Mouse (Mus musculus) erythroid progenitor cell, adult 5-6 weeks (primary cell): ENCODE results near the gene Trpc4ap. TPM values are rescaled to one million over a fixed set of nuclear protein-coding genes. Genes with fewer than 3 reads are reported as not detected.
A peak's percentile ranks its signal among the peaks of the same experiment; 100 is the strongest.

Experiments used
- ATAC-seq: replicated peaks from 2 replicates; pipeline ENCODE4 v1.8.0; 2016; ENCODE audit warnings: moderate number of reproducible peaks, mild to moderate bottlenecking, moderate TSS enrichment, inconsistent platforms; ENCODE audit not compliant: poor library complexity, low FRiP score, severe bottlenecking
- total RNA-seq, 2 experiments: library from RNA; stranded (forward) in 1 of 2; stranded (reverse) in 1 of 2; fragments of 150-400 nt in 1 of 2; fragments of 186-747, 209-891 nt in 1 of 2; gene quantifications; 2 replicates each; pipeline versions ENCODE4 v1.2.3 to v1.2.4; 2015 to 2017; ENCODE audit warnings: low replicate concordance in 2 of 2

Gene Trpc4ap
- total RNA-seq, 2 experiments from 2014 or later = 19.7 to 35.6 TPM

DNA sequence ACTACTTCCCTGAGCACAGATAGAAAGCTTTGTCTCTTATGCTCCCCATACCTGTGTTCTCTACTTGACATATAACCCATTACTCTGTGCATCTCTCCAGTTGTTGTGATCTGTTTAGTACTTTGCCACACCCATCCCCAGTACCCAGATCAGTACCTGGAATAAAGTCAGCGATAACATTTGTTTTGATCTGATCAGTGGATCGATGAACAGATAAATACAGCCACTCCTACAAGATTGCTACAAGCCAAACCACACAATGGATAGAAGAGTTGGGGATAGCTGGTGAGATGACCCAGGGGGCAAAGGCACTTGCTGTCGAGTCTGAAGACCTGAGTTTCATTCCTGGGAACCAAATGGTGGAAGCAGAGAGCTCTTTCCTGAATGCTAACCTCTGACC is 3.1 kb upstream of the Trpc4ap start:
- ATAC-seq = no peak

DNA sequence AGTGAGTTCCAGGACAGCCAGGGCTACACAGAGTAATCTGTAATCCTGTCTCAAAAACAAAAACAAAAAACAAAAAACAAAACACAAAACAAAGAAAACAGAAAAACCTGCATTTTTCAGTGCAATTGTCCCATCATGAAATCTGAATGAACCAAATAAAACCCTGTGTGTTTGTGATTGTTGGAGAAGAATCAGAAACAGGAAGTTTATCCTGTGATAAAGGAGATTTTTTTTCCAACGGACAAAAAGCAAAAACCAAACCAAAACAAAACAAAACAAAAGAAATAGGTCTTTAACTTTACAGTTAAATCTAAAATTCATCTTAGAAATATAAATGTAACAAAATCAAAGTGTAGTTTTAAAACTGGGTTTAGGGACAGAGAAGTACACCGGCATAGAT is 2.4 kb upstream of the Trpc4ap start:
- ATAC-seq = no peak

DNA sequence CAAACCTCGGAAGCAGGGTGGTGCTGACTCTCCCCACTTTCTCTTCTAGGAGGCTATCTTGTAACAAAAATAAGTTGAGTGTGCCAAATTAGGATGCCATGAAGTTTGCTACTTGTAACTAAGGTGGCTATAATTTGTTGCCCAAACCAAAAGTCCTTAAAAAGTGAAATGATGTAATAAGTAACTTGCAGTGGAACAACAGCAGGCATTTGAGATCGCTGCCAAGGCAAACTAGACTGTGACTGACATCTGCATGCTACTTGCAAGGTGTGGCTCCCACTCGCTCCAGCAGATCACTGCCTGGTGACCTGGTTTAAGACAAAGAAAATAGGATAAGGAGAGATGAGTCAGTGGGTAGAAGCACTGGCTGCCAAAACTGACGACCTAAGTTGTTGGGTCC is 952 bp upstream of the Trpc4ap start:
- ATAC-seq = no peak

DNA sequence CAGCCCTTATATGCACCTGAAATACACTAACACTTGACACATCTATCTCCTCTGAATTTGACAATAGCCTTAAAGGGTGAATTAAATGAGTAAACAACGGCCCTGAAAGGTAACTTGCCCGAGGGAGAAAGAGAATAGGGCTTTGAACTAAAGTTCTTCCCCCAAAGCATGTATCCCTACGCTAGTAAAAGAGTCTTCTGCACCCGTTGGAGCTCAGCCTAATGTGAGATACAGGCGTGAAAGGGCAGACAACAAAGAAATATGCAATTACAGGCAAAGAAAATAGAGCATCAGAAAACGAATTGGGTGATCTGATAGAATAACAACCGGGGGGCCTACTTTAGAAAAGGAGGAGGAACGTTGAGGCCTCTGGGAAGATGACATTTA is 855 bp downstream of the Trpc4ap start:
- ATAC-seq = no peak

DNA sequence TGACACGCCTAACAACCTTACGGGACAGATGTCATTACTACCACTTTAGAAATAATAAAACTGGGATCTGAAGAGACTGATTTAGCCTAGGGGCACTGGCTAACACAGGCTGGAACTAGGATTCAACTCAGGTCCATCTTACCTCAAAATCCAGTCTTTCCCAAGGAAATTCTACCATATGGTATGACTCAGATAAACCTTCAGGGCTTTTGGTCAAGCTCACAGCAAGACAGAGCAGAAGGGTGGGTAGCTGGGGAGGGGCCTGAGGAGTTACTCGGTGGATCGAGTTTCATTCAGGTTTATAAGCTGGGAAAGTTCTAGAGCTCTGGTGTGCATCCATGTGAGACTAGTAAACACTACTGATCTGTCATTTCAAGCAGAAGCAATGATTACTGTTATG is 3.0 kb downstream of the Trpc4ap start:
- ATAC-seq = no peak

DNA sequence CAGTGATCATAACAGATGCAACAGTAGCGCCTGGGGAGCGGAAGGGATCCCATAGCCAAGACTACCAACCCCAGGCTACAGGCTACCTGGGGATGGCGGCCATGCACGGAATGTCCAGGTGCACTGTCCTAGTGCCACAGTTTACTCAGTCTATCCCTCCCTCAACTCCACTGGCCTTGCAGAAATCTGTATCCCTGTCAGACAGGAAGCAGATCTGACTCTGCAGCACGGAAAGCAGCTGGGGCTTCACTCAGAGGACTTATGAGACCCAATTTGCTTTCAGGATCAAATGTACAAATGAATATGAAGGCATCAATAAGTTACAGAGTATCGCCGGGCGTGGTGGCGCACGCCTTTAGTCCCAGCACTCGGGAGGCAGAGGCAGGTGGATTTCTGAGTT is 4.4 kb downstream of the Trpc4ap start:
- ATAC-seq = no peak

DNA sequence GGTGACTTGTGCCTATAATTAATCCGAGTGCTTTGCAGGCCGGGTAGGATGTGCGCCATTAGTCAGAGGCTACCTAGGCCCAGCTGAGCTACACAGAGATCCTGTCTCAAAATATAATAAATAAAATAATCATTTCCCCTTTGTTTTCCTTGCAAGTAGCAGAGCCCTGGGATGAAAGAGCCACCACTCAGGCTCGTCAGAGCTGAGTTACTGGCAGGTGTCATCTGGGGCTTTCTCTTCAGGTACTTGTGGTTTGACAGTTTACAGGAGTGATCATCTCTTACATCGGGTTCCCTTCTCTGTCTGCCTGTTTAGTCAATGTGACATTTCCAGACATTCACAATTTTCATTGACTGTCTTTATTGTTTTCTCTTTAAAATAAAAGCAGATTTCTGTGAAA is 5.6 kb downstream of the Trpc4ap start:
- no peak for ATAC-seq

DNA sequence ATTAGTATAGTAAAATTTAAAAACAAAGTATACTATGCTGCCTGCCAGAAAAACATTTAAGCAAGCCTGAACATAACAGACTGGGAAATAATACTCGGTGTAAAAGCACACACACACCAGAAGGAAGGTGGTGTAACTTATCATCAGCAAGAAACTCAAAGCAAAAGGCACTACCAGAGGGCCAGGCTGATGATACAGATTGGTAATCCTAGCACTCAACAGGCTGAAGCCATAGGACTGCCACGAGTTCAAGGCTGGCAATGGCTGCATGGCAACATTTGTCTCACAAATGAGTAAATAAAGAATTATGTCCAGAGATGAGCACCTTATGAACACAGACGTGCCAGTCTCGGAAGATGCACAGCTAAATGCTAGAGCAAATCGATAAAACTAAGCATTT is 8.4 kb downstream of the Trpc4ap start:
- ATAC-seq = no peak

DNA sequence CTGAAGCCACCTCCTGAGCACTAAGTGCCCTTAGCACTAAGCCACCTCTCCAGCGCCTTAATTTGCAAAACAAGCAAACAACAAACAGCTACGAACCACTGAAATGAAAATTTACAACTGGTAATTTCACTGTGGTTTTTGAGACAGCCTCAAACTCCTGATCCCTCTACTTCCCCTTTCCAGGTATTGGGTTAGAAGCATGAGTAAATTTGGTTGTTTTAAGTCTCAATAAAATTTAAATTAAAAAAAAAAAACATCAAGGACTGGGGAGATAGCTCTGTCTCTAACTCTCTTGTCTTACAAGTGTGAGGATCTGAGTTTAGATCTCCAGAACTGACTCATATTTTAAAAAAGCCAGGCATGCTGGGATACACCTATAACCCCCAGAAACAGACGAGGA is 9.0 kb downstream of the Trpc4ap start:
- ATAC-seq = no peak

DNA sequence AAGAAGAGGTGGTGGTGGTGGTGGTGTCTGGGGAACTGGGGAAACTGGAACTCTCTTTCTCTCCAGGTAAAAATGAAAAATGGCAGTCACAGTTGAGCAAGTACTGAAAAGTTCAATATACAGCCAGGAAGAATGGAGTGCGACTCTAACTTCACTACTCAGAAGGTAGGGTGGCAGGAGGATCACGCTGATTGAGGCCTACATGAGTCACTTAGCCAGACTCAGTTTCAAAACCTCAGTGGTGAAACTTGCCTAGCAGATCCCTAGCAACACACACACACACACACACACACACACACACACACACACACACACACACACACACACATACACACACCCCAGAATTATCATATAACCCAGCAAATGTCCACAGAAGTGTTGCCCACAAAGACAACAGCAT is 10.3 kb downstream of the Trpc4ap start:
- no peak for ATAC-seq

DNA sequence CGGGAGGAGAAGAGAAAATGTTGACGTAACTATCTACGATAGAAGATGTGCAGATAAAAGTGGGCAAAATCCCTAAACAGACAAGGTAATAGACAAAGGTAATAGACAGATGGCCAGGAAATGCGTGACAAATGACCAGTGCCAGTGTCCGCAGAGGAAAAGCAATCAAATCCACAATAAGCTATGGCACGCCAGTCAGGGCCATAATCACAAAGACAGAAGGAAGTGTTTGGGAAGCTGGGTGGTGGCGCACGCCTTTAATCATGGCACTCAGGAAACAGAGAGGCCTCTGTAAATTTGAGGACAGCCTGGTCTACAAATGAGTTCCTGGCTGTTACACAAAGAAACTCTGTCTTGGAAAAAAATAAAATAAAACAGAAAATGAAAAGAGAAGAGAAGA is 11.0 kb downstream of the Trpc4ap start:
- ATAC-seq = no peak

DNA sequence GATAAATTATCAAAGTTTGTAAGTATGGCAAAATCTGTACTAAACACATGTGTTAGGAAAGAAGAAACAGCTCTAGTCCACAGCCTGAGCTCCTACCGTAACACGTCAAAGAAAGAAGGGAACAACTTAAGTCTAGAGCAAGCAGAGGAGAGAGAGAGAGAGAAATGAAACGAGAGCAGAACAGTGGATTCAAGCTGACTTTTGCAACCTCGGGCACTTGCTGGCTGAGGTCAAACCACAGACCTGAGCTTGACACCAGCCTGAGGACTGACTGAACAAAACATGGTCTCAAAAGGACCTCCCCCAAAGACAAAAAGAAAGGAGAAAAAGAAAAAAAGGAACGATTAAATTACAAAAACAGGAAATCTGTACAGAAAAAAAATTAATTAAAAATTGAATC is 11.6 kb downstream of the Trpc4ap start:
- ATAC-seq = no peak

DNA sequence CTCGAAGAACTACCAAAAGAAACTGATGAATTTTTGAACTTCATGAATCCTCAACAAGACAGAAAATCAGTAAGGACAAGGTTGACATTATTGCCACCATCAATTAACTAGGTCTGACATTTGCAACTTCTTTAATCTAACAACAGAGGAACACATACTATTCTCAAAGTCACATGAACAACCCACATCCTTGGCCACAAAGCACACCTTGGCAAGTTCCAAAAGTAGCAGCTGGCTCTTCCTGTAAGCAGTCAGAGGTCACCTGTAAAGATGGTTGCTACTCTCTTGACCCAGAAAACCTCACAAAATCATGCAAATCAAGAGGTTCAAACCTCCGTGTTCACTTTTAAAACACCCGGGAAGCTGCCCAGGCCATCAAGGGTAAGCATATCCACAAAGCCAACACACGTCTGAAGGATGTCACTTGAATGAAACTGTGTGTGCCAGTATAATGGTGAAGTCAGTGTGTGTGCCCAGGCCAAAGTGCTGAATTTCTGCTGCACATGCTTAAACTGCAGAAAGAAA is 12.5 kb downstream of the Trpc4ap start:
- no peak for ATAC-seq

DNA sequence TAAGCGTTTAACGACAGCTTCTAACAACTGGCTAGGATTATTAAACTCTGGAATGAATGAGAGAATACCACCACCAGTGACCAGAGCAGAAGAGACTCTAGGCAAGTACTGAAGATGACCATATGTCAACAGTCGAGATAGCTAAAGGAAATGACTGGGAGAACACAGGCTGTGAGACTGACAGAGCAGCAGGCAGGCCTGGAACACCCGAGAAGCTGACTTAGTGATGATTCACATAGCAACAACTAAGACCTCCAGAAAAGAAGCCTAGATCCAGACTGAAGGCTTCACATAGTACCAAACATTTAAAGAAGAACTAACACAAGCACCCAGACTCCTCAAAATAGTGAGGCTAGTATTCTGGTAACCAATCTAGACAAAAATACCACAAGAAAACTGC is 17.1 kb downstream of the Trpc4ap start:
- no peak for ATAC-seq

DNA sequence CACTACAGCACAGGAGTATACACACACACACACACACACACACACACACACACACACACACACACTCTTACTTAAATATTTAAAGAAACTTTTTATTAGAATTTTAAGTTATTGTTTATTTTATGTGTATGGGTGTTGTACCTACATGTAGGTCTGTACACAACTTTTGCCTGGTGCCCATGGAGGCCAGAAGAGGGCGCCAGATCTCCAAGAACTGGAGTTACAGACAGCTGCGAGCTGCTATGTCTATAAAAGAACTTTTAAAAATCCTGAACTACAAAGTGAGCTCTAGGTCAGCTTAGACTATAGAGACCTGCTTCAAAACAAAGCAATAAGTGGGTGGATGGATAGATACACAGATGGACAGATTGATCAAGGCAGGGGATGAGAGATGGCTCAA is 18.6 kb downstream of the Trpc4ap start:
- peak; percentile 81 for ATAC-seq

DNA sequence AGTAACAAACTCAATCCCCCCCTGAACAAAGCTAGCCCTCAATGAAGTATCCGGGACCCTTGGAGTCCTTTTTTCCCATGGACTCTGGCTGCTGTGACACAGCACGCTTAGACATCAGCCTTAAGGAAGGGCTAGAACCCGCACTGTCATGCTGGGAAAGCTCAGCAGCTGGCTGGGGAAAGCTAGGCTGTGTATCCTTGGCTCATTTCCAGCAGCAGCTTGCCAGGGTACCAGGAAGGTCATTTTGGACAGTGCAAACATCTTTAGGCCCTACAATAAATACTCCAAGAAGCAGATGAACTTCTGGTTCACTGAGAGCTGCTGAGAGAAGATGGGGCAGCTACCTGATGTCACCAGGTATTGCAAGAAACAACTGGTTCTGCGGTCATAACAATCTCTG is 20.9 kb downstream of the Trpc4ap start:
- no peak for ATAC-seq

DNA sequence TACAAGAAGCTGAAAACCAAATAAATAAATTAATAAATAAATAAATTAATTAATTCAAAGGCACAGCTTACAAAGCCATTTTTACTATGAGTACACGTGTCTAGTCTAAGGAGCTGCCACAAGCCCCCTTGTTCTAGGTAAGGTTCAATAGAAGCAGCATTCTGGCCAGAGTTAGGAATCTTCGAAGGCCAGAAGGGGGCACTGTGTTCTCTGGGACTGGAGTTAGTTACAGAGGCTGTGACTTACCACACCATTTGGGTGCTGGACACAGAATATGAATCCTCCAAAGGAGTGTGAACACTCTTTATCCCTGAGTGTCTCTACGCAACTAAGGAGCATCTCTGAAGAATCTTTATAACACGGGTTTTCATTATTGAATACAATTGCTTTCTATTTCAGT is 23.7 kb downstream of the Trpc4ap start:
- ATAC-seq = no peak; the same call in 1 of the 2 replicates

DNA sequence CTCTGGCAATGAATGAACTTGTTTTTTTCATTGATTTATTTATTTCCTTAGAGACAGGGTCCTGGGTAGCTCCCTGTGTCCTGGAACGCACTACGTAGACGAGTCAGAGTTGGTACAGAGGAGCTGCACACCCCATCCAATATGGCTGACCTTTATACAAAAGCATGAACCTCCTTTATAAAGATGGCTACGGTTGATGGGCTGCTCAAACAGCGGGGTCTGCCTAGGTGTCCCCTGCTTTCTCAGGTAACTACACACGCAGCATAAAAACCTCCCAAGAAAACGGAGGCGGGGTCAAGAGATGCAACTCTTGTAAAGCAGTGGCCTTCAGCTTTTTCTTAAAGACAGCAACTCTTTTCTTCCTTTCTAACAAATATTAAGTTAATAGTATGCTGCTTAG is 24.3 kb downstream of the Trpc4ap start:
- no peak for ATAC-seq

DNA sequence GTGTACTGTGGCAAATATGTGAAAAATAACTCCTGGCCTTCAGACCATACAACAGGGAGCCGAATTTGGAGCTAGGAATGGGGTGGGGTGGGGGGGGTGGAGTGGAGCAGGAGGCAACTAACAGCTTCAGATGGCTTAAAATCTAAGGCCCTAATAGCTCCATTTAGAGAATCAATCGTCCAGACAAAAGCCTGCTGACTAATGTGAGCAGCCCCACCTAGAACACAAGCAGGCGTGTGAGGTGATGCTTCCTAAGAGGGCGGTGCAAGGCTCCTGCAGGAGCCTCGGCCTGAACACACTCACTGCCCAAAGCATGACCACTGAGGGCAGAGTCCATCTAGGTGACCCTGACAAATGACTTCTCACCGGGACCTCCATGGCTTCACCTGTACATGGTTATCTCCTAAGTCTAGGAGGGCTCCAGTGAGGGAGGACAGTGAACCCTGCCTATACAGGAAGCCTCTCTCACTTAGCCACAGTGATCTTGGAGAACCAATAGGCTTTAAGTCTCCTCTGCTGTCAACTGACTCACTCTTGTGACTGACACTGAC is 28.2 kb downstream of the Trpc4ap start:
- ATAC-seq = no peak

DNA sequence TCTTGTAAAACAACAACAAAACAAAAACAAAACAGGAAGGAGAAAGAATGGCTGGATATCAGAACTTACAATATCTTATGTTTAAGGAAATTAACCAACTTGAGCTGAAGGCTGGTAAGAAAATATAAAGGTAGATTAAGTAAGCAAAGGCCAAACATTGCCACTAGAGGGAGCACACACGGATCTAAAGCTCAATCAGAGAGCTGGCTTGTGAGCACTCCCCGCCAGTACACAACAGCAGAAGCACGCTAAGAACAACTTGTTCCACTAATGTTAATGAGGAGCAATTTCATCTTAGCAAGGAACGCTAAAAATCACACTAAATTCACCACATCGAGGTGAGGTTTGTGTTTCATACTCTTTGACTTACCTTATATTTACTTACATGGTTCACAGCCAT is 29.1 kb downstream of the Trpc4ap start:
- peak; percentile 81 for ATAC-seq

DNA sequence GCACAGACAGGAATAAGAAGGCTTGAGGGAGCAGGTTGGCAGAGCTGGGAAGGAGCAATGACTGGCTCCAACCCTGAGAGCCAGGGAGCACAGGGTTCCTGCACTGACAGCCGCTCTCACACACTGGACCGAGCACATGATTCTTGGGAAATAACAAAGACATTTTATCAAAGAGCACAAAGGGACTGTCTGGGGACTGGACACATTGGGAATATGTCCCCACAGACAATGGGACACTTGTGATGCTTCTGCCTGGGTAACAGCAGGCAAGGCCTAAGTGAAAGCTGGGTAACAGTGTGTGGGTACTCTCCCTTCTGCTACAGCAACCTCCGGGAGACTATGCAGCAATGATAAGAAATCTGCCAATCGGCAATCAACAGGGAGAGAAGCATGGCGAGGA is 29.8 kb downstream of the Trpc4ap start:
- no peak for ATAC-seq

DNA sequence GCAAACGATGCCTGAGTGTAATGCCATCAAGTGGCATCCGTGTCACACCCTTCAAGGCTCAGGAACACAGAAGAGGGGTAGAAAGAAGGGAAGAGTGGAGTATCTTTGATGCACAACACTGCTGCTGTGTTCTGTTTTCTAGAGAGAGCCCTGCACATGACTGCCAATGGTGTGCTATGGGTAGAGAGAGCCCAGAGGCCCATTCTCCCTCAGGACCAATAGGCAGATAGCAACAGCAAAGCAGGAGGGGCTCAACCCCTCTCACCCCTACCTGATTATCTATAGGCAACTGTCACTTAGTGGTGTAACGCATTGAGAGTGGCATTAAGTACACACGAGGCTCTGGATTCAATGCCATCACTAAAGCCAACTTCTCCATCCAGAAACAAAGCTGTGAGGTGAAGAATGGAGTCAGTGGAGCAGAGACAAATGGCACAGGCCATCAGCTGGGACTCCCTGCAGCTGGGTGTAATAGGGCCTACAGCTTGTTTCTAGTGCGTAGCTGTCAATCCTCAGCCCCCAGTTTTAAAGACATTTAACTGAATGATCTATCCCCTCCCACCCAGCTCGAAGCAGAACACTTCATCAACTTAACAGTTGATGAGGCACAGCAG is 36.3 kb downstream of the Trpc4ap start:
- no peak for ATAC-seq
